Mouse (Mus musculus) adipocyte (in vitro differentiated cells): ENCODE results near the gene Stx1b.
"Not testable (repeated sequence)": the region's sequence is repeated elsewhere in the genome, so short reads cannot be mapped to it uniquely, and the experiment has no call there.

Experiments used
- DNase-seq: peaks from one replicate; pipeline ENCODE4 v3.0.0-alpha.2; 2016; ENCODE audit warnings: low spot score

Gene Stx1b

GRCm38 (mm10) chr7:127824176-127824871, at the start of gene Stx1b, which contains the start of gene Stx4a:
Gene Stx1b, minus strand, starts transcription at chr7:127824549.
Gene Stx4a, plus strand, starts transcription at chr7:127824294.
- no peak for DNase-seq

- no peak for DNase-seq
Measured at GRCm38 (mm10) chr7:127870136-127870821, 45.9 kb upstream of the Stx1b start.

GRCm38 (mm10) chr7:127869149-127869810, 44.9 kb upstream of the Stx1b start:
- peak; percentile 65 for DNase-seq

- no peak for DNase-seq
Measured at GRCm38 (mm10) chr7:127867641-127868040, 43.3 kb upstream of the Stx1b start.

GRCm38 (mm10) chr7:127866434-127866833, 42.1 kb upstream of the Stx1b start:
- DNase-seq, result no peak

GRCm38 (mm10) chr7:127858258-127858657, 33.9 kb upstream of the Stx1b start:
- no peak for DNase-seq

GRCm38 (mm10) chr7:127850906-127851305, 26.6 kb upstream of the Stx1b start:
- DNase-seq, result peak; percentile 68

GRCm38 (mm10) chr7:127849973-127850875, 25.9 kb upstream of the Stx1b start:
- peak; percentile 12 for DNase-seq

GRCm38 (mm10) chr7:127842001-127842718, 17.8 kb upstream of the Stx1b start:
- peak; percentile 81 for DNase-seq

- peak; percentile 82 for DNase-seq
Measured at GRCm38 (mm10) chr7:127841340-127842000, 17.1 kb upstream of the Stx1b start.

- DNase-seq, result no peak
Measured at GRCm38 (mm10) chr7:127840886-127841285, 16.5 kb upstream of the Stx1b start.

- DNase-seq, result not testable (repeated sequence)
Measured at GRCm38 (mm10) chr7:127840031-127840430, 15.7 kb upstream of the Stx1b start.

- not testable (repeated sequence) for DNase-seq
Measured at GRCm38 (mm10) chr7:127837878-127838277, 13.5 kb upstream of the Stx1b start.

- no peak for DNase-seq
Measured at GRCm38 (mm10) chr7:127837473-127837872, 13.1 kb upstream of the Stx1b start.

GRCm38 (mm10) chr7:127835550-127835949, 11.2 kb upstream of the Stx1b start:
- DNase-seq, result no peak

- no peak for DNase-seq
Measured at GRCm38 (mm10) chr7:127823236-127824171, 845 bp downstream of the Stx1b start.

- no peak for DNase-seq
Measured at GRCm38 (mm10) chr7:127822494-127822893, 1.9 kb downstream of the Stx1b start.

GRCm38 (mm10) chr7:127820836-127821509, 3.4 kb downstream of the Stx1b start:
- DNase-seq, result no peak

GRCm38 (mm10) chr7:127817776-127818175, 6.6 kb downstream of the Stx1b start:
- no peak for DNase-seq
